Mouse (Mus musculus) adrenal gland, postnatal 36 days (tissue): ENCODE measurements around the gene Mesd. TPM values are rescaled to one million over a fixed set of nuclear protein-coding genes. Genes with fewer than 3 reads are reported as not detected.

Experiments used
- DNase-seq, 2 experiments: peaks; one replicate each; pipeline ENCODE4 v3.0.0; 2021; ENCODE audit warnings: mixed read lengths in 1 of 2
- total RNA-seq, 2 experiments: library from RNA; stranded (reverse); gene quantifications; 2 replicates each; pipeline ENCODE4 v1.2.3; 2021

The Mesd gene
- total RNA-seq, 2 experiments from 2014 or later, result 105 to 110 TPM

- no peak for DNase-seq
These were observed 29.2 kb downstream of the Mesd start for GRCm38 (mm10) chr7:83913405-83913932.

GRCm38 (mm10) chr7:83913995-83914394 lies 29.7 kb downstream of the Mesd start:
- no peak for DNase-seq

GRCm38 (mm10) chr7:83914566-83914965 lies 30.3 kb downstream of the Mesd start:
- DNase-seq, result peak; percentile 86 to 91

GRCm38 (mm10) chr7:83920241-83920640 lies 36.0 kb downstream of the Mesd start:
- DNase-seq, result no peak

- no peak for DNase-seq
These were observed 37.4 kb downstream of the Mesd start for GRCm38 (mm10) chr7:83921637-83922036.

GRCm38 (mm10) chr7:83939017-83939721 lies 54.9 kb downstream of the Mesd start:
- DNase-seq, result no peak

- no peak for DNase-seq
These were observed 55.9 kb downstream of the Mesd start for GRCm38 (mm10) chr7:83940136-83940535.

GRCm38 (mm10) chr7:83941701-83942101 lies 57.4 kb downstream of the Mesd start:
- peak; percentile 72 to 79 for DNase-seq

- no peak for DNase-seq
These were observed 64.5 kb downstream of the Mesd start for GRCm38 (mm10) chr7:83948743-83949142.

- DNase-seq, result no peak
These were observed 65.4 kb downstream of the Mesd start for GRCm38 (mm10) chr7:83949662-83950061.

Other genes starting within 250 kb of the Mesd start
- gene Il16, start 138.7 kb upstream of the Mesd start, total RNA-seq, result 1 to 10 TPM; 3.5 to 4.7 TPM
- under 1 TPM; 0.30 to 0.53 TPM for gene Cfap161, start 89.6 kb upstream of the Mesd start, total RNA-seq
- 10 to 100 TPM; 17.4 to 19.3 TPM for gene Tlnrd1, start 161 bp upstream of the Mesd start, total RNA-seq
- gene Cemip, start 202.0 kb downstream of the Mesd start, total RNA-seq, result 1 to 10 TPM in 1 of 2 experiments, under 1 TPM in 1; 0.79 to 1.6 TPM